Comparison of ENCODE assay signal across 8 mouse cellular contexts in genomic region chr10:20724451-20724850, GRCm38 (mm10). TPM values are rescaled to one million over a fixed set of nuclear protein-coding genes. Genes with fewer than 3 reads are reported as not detected.
DNase-seq lines count a peak whose midpoint lies in the region; ATAC-seq and TF ChIP-seq lines count a peak whose summit lies in the region.

No protein-coding gene starts in this region.

- no peak for ATAC-seq in heart, embryonic 14.5 days (ENCODE audit: insufficient number of reproducible peaks, insufficient read depth, low FRiP score, low read depth)
- no peak for ATAC-seq in liver, embryonic 12.5 days

- TF ChIP-seq CTCF in spleen, adult 2 months (IDR thresholded peaks at IDR 0.05; ENCODE audit: extremely low read depth, insufficient read depth, insufficient read length, insufficient replicate concordance): no peak

- DNase-seq in spleen, adult 2 months (ENCODE audit: low read depth in 1 of 2, low spot score in 2 of 2): no peak
- no peak for DNase-seq in spleen, postnatal 36 days (ENCODE audit: low spot score in 2 of 2)
- DNase-seq in telencephalon, adult 2 months (ENCODE audit: low read depth, low spot score): peak; percentile 16
- no peak for DNase-seq in spleen, postnatal 10 days (ENCODE audit: low spot score in 2 of 2)
- no peak for DNase-seq in MN1 (ENCODE audit: low spot score)
- DNase-seq in gastrocnemius, postnatal 25 days: no peak

- H3K36me3 ChIP-seq in spleen, adult 2 months (ENCODE audit: control insufficient read depth, insufficient read depth, low read length): no peaks in the 10 kb centered on the region
- no peaks in the 10 kb centered on the region for H3K36me3 ChIP-seq in heart, embryonic 14.5 days (ENCODE audit: control insufficient read depth, insufficient read depth, low read length)
- H3K36me3 ChIP-seq in liver, embryonic 12.5 days: no peaks in the 10 kb centered on the region

- peak overlapping the region; percentile 67 for H3K4me2 ChIP-seq in heart, embryonic 14.5 days (ENCODE audit: low read length)
- H3K4me2 ChIP-seq in liver, embryonic 12.5 days: peak overlapping the region; percentile 57

- peak overlapping the region; percentile 73 for H3K9ac ChIP-seq in heart, embryonic 14.5 days (ENCODE audit: low read length)
- H3K9ac ChIP-seq in liver, embryonic 12.5 days: no peak overlapping the region

- H3K27me3 ChIP-seq in spleen, adult 2 months (ENCODE audit: control insufficient read depth, insufficient read depth, low read length): no peaks in the 10 kb centered on the region
- no peaks in the 10 kb centered on the region for H3K27me3 ChIP-seq in heart, embryonic 14.5 days (ENCODE audit: control insufficient read depth, insufficient read depth, low read length)
- no peaks in the 10 kb centered on the region for H3K27me3 ChIP-seq in liver, embryonic 12.5 days (replicated peaks)

- no peak overlapping the region for H3K27ac ChIP-seq in spleen, adult 2 months (ENCODE audit: insufficient read depth, low read length)
- H3K27ac ChIP-seq in heart, embryonic 14.5 days (replicated peaks in 1 of 2; ENCODE audit: control insufficient read depth in 1 of 2, insufficient read depth in 1 of 2, low read depth in 2 of 2, low read length in 2 of 2): peak overlapping the region; percentile 61 to 78; a peak in 3 of 4 replicates
- H3K27ac ChIP-seq in liver, embryonic 12.5 days: no peak overlapping the region

- peak overlapping the region; percentile 42 for H3K4me3 ChIP-seq in spleen, adult 2 months (ENCODE audit: extremely low read depth, insufficient read depth, insufficient read length)
- peak overlapping the region; percentile 41 to 48 for H3K4me3 ChIP-seq in heart, embryonic 14.5 days (ENCODE audit: control insufficient read depth in 1 of 2, insufficient read depth in 1 of 2, low read depth in 1 of 2, low read length in 2 of 2)
- peak overlapping the region; percentile 38; the same call in 1 of the 2 replicates for H3K4me3 ChIP-seq in liver, embryonic 12.5 days

- TF ChIP-seq POLR2A in spleen, adult 2 months (IDR thresholded peaks at IDR 0.05; ENCODE audit: low read depth, low read length): no peak

- 3% methylated on average over 10 of the region's 10 CpGs for WGBS in spleen, adult 2 months
- WGBS in heart, embryonic 14.5 days: 39% methylated on average over 10 of the region's 10 CpGs
- WGBS in liver, embryonic 12.5 days (ENCODE audit: insufficient replicate concordance): 31% methylated on average over 10 of the region's 10 CpGs

- no peaks in the 10 kb centered on the region for H3K9me3 ChIP-seq in heart, embryonic 14.5 days (ENCODE audit: control insufficient read depth, low read length)
- H3K9me3 ChIP-seq in liver, embryonic 12.5 days (replicated peaks): no peaks in the 10 kb centered on the region

- 0 out of 2 replicates have a peak, but pooled peaks cover 2% of the 10 kb centered on the region for H3K4me1 ChIP-seq in spleen, adult 2 months (ENCODE audit: control insufficient read depth, insufficient read depth, insufficient read length)
- peaks cover 10 to 26% of the 10 kb centered on the region in 2 experiments for H3K4me1 ChIP-seq in heart, embryonic 14.5 days (ENCODE audit: control insufficient read depth in 2 of 2, insufficient read depth in 2 of 2, low read length in 2 of 2)
- peaks cover 24% of the 10 kb centered on the region for H3K4me1 ChIP-seq in liver, embryonic 12.5 days

RNA-seq across cellular contexts. Expression of gene Pde7b, which starts 0.4 kb away (rescaled TPM):
- polyA plus RNA-seq in spleen, adult 2 months (2012; rRNA removed): 0.69 and 0.79 TPM in 2 replicates
- 12.2 and 12.3 TPM in 2 replicates for polyA plus RNA-seq in heart, embryonic 14.5 days (2014; fragmentation: Nextera tagmentation; extraction: Ambion mirVana)
- 0.29 and 0.42 TPM in 2 replicates for polyA plus RNA-seq in liver, embryonic 12.5 days (2016; fragmentation: Nextera tagmentation; extraction: Ambion mirVana)
- 10 to 100 TPM; 34.9 to 35.9 TPM for total RNA-seq in gastrocnemius, postnatal 25 days (2021)

Comparison
In these comparisons a context has a peak if more than half of its experiments do, and no peak if none do; other contexts are left out.
1. H3K27ac ChIP-seq: peak in heart, embryonic 14.5 days (2 of 2); none in spleen, adult 2 months (single experiment) and liver, embryonic 12.5 days (single experiment).
2. Peak in every context shown above with its lines, with median percentiles within 50 percentile points of each other: H3K4me3 ChIP-seq.